In the genomic region with DNA sequence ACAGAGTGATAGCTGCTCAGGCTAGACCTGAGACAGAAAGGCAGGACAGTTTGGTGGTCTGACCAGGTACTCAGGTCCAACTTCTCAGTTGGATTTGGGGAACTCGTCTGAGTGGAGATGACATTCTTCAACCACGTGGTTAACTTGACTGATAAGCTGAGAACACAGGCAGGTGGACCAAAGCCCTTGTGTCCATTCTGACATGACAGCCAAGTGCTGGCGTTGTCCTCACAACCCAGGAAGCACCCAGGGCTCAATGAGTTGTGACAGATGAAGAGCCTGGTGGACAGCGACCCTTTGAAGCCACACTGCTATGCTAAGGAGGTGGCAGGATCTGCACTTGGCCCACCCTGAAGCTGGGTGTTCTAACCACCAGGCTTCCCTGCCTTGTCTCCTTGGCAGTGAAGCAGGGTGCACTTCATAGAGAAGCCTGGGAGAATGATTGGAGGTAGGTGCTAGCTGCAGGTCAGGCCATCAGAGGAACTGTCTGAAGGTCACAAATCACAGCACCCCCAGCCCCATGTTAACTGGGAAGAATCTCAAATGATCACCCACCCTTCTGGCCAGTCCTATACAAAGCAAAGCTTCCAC, we compare ENCODE assay signal across 7 mouse cellular contexts.
A peak's percentile ranks its signal among the peaks of the same experiment; 100 is the strongest.
DNase-seq lines count a peak whose midpoint lies in the region; ATAC-seq lines count a peak whose summit lies in the region.

No protein-coding gene starts in this region.

- H3K27ac ChIP-seq in kidney, embryonic 16.5 days (ENCODE audit: low read length): peak overlapping the region; percentile 100
- peak overlapping the region; percentile 100 for H3K27ac ChIP-seq in embryonic facial prominence, embryonic 13.5 days
- H3K27ac ChIP-seq in hindbrain, embryonic 10.5 days: peak overlapping the region; percentile 100
- H3K27ac ChIP-seq in midbrain, embryonic 16.5 days (ENCODE audit: low read length): peak overlapping the region; percentile 100

- no peak for ATAC-seq in kidney, embryonic 16.5 days (ENCODE audit: low FRiP score, low TSS enrichment)
- ATAC-seq in embryonic facial prominence, embryonic 13.5 days (ENCODE audit: insufficient number of reproducible peaks, insufficient read depth, low FRiP score, low TSS enrichment, low read depth): no peak
- ATAC-seq in midbrain, embryonic 16.5 days: no peak
- ATAC-seq in frontal cortex, adult (ENCODE audit: low TSS enrichment): no peak

- peak overlapping the region; percentile 63 for H3K4me2 ChIP-seq in kidney, embryonic 16.5 days (replicated peaks; ENCODE audit: low read depth, low read length)
- no peak overlapping the region for H3K4me2 ChIP-seq in embryonic facial prominence, embryonic 13.5 days
- H3K4me2 ChIP-seq in midbrain, embryonic 16.5 days (ENCODE audit: low read length): no peak overlapping the region

- no peaks in the 10 kb centered on the region for H3K9me3 ChIP-seq in kidney, embryonic 16.5 days (ENCODE audit: low read length)
- no peaks in the 10 kb centered on the region for H3K9me3 ChIP-seq in embryonic facial prominence, embryonic 13.5 days
- H3K9me3 ChIP-seq in hindbrain, embryonic 10.5 days: no peaks in the 10 kb centered on the region
- H3K9me3 ChIP-seq in midbrain, embryonic 16.5 days (replicated peaks; ENCODE audit: control insufficient read depth, low read length, poor library complexity, severe bottlenecking): no peaks in the 10 kb centered on the region

- no peak for DNase-seq in kidney, adult 11 months
- no peak for DNase-seq in hindbrain, embryonic 10.5 days (ENCODE audit: low spot score)
- no peak for DNase-seq in right cerebral cortex, adult 18-20 months

- peak overlapping the region; percentile 70 for H3K9ac ChIP-seq in kidney, embryonic 16.5 days (replicated peaks; ENCODE audit: low read length)
- no peak overlapping the region for H3K9ac ChIP-seq in embryonic facial prominence, embryonic 13.5 days
- no peak overlapping the region; the same call in 1 of the 2 replicates for H3K9ac ChIP-seq in midbrain, embryonic 16.5 days (ENCODE audit: low read depth, low read length)

- H3K4me1 ChIP-seq in kidney, embryonic 16.5 days (ENCODE audit: insufficient read depth, low read length): peaks cover 82% of the 10 kb centered on the region
- peaks cover 81% of the 10 kb centered on the region for H3K4me1 ChIP-seq in embryonic facial prominence, embryonic 13.5 days
- peaks cover 87% of the 10 kb centered on the region for H3K4me1 ChIP-seq in hindbrain, embryonic 10.5 days (replicated peaks)
- H3K4me1 ChIP-seq in midbrain, embryonic 16.5 days (ENCODE audit: control insufficient read depth, insufficient read depth, low read length): peaks cover 69% of the 10 kb centered on the region

- no peaks in the 10 kb centered on the region for H3K27me3 ChIP-seq in kidney, embryonic 16.5 days (ENCODE audit: insufficient read depth, low read length)
- H3K27me3 ChIP-seq in embryonic facial prominence, embryonic 13.5 days: no peaks in the 10 kb centered on the region
- H3K27me3 ChIP-seq in hindbrain, embryonic 10.5 days (ENCODE audit: insufficient read depth, poor library complexity, severe bottlenecking): no peaks in the 10 kb centered on the region; the same call in 1 of the 2 replicates
- no peaks in the 10 kb centered on the region for H3K27me3 ChIP-seq in midbrain, embryonic 16.5 days (ENCODE audit: control insufficient read depth, insufficient read depth, low read depth, low read length)

- H3K4me3 ChIP-seq in kidney, embryonic 16.5 days (ENCODE audit: low read length): no peak overlapping the region
- no peak overlapping the region for H3K4me3 ChIP-seq in embryonic facial prominence, embryonic 13.5 days
- H3K4me3 ChIP-seq in hindbrain, embryonic 10.5 days: peak overlapping the region; percentile 53
- H3K4me3 ChIP-seq in midbrain, embryonic 16.5 days (ENCODE audit: low read depth, low read length): no peak overlapping the region

- 64% methylated on average over 4 of the region's 4 CpGs for WGBS in kidney, embryonic 16.5 days
- 72% methylated on average over 4 of the region's 4 CpGs for WGBS in embryonic facial prominence, embryonic 13.5 days
- 71% methylated on average over 4 of the region's 4 CpGs for WGBS in hindbrain, embryonic 10.5 days
- WGBS in midbrain, embryonic 16.5 days: 60% methylated on average over 4 of the region's 4 CpGs

- no peaks in the 10 kb centered on the region for H3K36me3 ChIP-seq in kidney, embryonic 16.5 days (ENCODE audit: insufficient read depth, low read length)
- no peaks in the 10 kb centered on the region for H3K36me3 ChIP-seq in embryonic facial prominence, embryonic 13.5 days
- H3K36me3 ChIP-seq in hindbrain, embryonic 10.5 days: no peaks in the 10 kb centered on the region
- H3K36me3 ChIP-seq in midbrain, embryonic 16.5 days (ENCODE audit: control insufficient read depth, insufficient read depth, low read length): no peaks in the 10 kb centered on the region
